Comparison of ENCODE assay signal across 25 mouse cellular contexts in the genomic region with DNA sequence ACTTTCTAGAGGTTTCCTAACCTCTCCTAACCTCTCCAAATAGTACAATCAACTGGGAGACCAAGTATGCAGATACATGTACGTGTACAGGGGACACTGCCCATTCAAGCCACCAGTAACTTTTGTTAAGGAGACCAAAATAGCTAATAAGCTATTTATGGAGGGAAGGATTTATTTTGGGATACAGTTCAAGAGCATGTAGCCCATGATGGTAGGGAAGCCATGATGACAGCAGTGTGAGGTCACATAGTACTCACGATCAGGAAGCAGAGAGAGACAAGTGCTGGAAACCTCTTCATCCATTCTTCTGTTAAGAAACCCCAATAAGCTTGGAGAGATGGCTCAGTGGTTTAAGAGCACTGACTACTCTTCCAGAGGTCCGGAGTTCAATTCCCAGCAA. TPM values are rescaled to one million over a fixed set of nuclear protein-coding genes. Genes with fewer than 3 reads are reported as not detected.
DNase-seq lines count a peak whose midpoint lies in the region; ATAC-seq and TF ChIP-seq lines count a peak whose summit lies in the region.
"Had no signal": no experiment of that assay in that cellular context is flagged by ENCODE, and none has a peak within 500 bp of the region (broad histone marks: within the 10 kb centered on the region; RNA-seq: fewer than 3 reads in every experiment).

No protein-coding gene starts in this region.

- DNase-seq in heart, adult 11 months = peak; percentile 90
- peak; percentile 37 for DNase-seq in heart, postnatal 0 days (ENCODE audit: low spot score)
- DNase-seq in heart, embryonic 10.5 days (ENCODE audit: low spot score) = no peak
- peak; percentile 9 for DNase-seq in naive thymus-derived CD4-positive, alpha-beta T cell, adult 2 months (ENCODE audit: low read depth)
- DNase-seq in lung, adult 18-20 months = no peak
- DNase-seq: adrenal gland, postnatal 14 days; cerebellum, adult 11 months; cerebellum, adult 9-10 months; cerebellum, postnatal 36 days; gastrocnemius, postnatal 25 days; heart, postnatal 14 days; kidney, postnatal 25 days; lung, postnatal 4 days; midbrain, embryonic 14.5 days; right cerebral cortex, postnatal 4 days; thymus, adult 2 months; thymus, postnatal 36 days had no signal

- no peak overlapping the region for H3K27ac ChIP-seq in heart, embryonic 11.5 days (ENCODE audit: low read depth, low read length)
- H3K27ac ChIP-seq in heart, postnatal 0 days (ENCODE audit: low read depth) = no peak overlapping the region
- no peak overlapping the region for H3K27ac ChIP-seq in heart, embryonic 10.5 days
- H3K27ac ChIP-seq: embryonic facial prominence, embryonic 13.5 days; forebrain, embryonic 12.5 days; hindbrain, embryonic 13.5 days; neural tube, embryonic 12.5 days had no signal

- H3K9me3 ChIP-seq in heart, embryonic 11.5 days (replicated peaks; ENCODE audit: control insufficient read depth, low read length) = peaks cover 8% of the 10 kb centered on the region; the same call in 1 of the 2 replicates
- peaks cover 4% of the 10 kb centered on the region; the same call in 1 of the 2 replicates for H3K9me3 ChIP-seq in heart, postnatal 0 days (replicated peaks; ENCODE audit: control insufficient read depth, low read length)
- peaks cover 6% of the 10 kb centered on the region; the same call in 1 of the 2 replicates for H3K9me3 ChIP-seq in heart, embryonic 10.5 days

- TF ChIP-seq EP300 in heart, postnatal 0 days (IDR thresholded peaks at IDR 0.05; ENCODE audit: low read depth) = no peak

- H3K27me3 ChIP-seq in heart, embryonic 11.5 days (ENCODE audit: control insufficient read depth, insufficient read depth, low read length) = no peaks in the 10 kb centered on the region
- H3K27me3 ChIP-seq in heart, postnatal 0 days (ENCODE audit: control insufficient read depth, insufficient read depth, low read length) = no peaks in the 10 kb centered on the region
- H3K27me3 ChIP-seq in heart, embryonic 10.5 days (ENCODE audit: insufficient read depth, poor library complexity, severe bottlenecking) = no peaks in the 10 kb centered on the region
- H3K27me3 ChIP-seq: embryonic facial prominence, embryonic 13.5 days; forebrain, embryonic 12.5 days; hindbrain, embryonic 13.5 days; megakaryocyte, embryonic 14.5 days; neural tube, embryonic 12.5 days had no signal

- H3K36me3 ChIP-seq in heart, embryonic 11.5 days (ENCODE audit: control insufficient read depth, insufficient read depth, low read length) = peaks cover 45% of the 10 kb centered on the region
- peaks cover 52% of the 10 kb centered on the region for H3K36me3 ChIP-seq in heart, postnatal 0 days (replicated peaks; ENCODE audit: control insufficient read depth, insufficient read depth, low read length)
- H3K36me3 ChIP-seq in heart, embryonic 10.5 days = peaks cover 64% of the 10 kb centered on the region

- H3K4me3 ChIP-seq in heart, embryonic 11.5 days (ENCODE audit: low read depth, low read length) = no peak overlapping the region
- H3K4me3 ChIP-seq in heart, postnatal 0 days (ENCODE audit: low read depth, low read length) = no peak overlapping the region
- no peak overlapping the region for H3K4me3 ChIP-seq in heart, embryonic 10.5 days
- H3K4me3 ChIP-seq: embryonic facial prominence, embryonic 13.5 days; forebrain, embryonic 12.5 days; hindbrain, embryonic 13.5 days; megakaryocyte, embryonic 14.5 days; neural tube, embryonic 12.5 days had no signal

- no peak for TF ChIP-seq CTCF in heart, postnatal 0 days (IDR thresholded peaks at IDR 0.05; ENCODE audit: low read depth)

- no peak for ATAC-seq in heart, embryonic 11.5 days (replicated peaks; ENCODE audit: insufficient number of reproducible peaks, low FRiP score, low TSS enrichment)
- ATAC-seq in heart, postnatal 0 days (ENCODE audit: insufficient read depth, low read depth) = peak; percentile 36; the same call in 1 of the 2 replicates
- 0 out of 2 replicates have a peak, but pooled peaks have one; percentile 14 for ATAC-seq in erythroid progenitor cell, adult 5-6 weeks (replicated peaks; ENCODE audit: low FRiP score, poor library complexity, severe bottlenecking)
- ATAC-seq: intestine, postnatal 0 days had no signal

- no peak overlapping the region for H3K4me2 ChIP-seq in heart, embryonic 11.5 days
- no peak overlapping the region for H3K4me2 ChIP-seq in heart, postnatal 0 days (ENCODE audit: low read depth, low read length)
- H3K4me2 ChIP-seq: embryonic facial prominence, embryonic 13.5 days; forebrain, embryonic 12.5 days; hindbrain, embryonic 13.5 days; neural tube, embryonic 12.5 days had no signal

- H3K9ac ChIP-seq in heart, embryonic 11.5 days (ENCODE audit: low read depth, low read length) = no peak overlapping the region
- no peak overlapping the region for H3K9ac ChIP-seq in heart, postnatal 0 days (replicated peaks; ENCODE audit: low read depth, low read length)
- H3K9ac ChIP-seq: embryonic facial prominence, embryonic 13.5 days; forebrain, embryonic 12.5 days; hindbrain, embryonic 13.5 days; neural tube, embryonic 12.5 days had no signal

- 79% methylated on average over 3 of the region's 3 CpGs for WGBS in heart, embryonic 11.5 days (ENCODE audit: insufficient replicate concordance)
- WGBS in heart, postnatal 0 days = 57% methylated on average over 3 of the region's 3 CpGs
- 82% methylated on average over 3 of the region's 3 CpGs for WGBS in heart, embryonic 10.5 days

- H3K4me1 ChIP-seq in heart, embryonic 11.5 days (ENCODE audit: control insufficient read depth, insufficient read depth, low read length) = no peaks in the 10 kb centered on the region
- H3K4me1 ChIP-seq in heart, postnatal 0 days (ENCODE audit: control insufficient read depth, insufficient read depth) = no peaks in the 10 kb centered on the region
- H3K4me1 ChIP-seq in heart, embryonic 10.5 days = no peaks in the 10 kb centered on the region
- H3K4me1 ChIP-seq: embryonic facial prominence, embryonic 13.5 days; forebrain, embryonic 12.5 days; hindbrain, embryonic 13.5 days; megakaryocyte, embryonic 14.5 days; neural tube, embryonic 12.5 days had no signal

RNA-seq across cellular contexts. Expression of gene Eif4g2, which starts 14.6 kb away (rescaled TPM):
- 884 and 1,030 TPM in 2 replicates for polyA plus RNA-seq in heart, embryonic 11.5 days (2014; fragmentation: Nextera tagmentation; extraction: Ambion mirVana)
- total RNA-seq in heart, postnatal 0 days (2014; rRNA removed; ENCODE audit: low replicate concordance) = 211 and 470 TPM in 2 replicates
- 393 and 422 TPM in 2 replicates for polyA plus RNA-seq in heart, postnatal 0 days (2015; fragmentation: Nextera tagmentation; extraction: Ambion mirVana)
- 914 and 925 TPM in 2 replicates for polyA plus RNA-seq in heart, embryonic 10.5 days (2016; fragmentation: Nextera tagmentation; extraction: Ambion mirVana)
- 560 and 705 TPM in 2 replicates for total RNA-seq in erythroid progenitor cell, adult 5-6 weeks (2015; ENCODE audit: low replicate concordance)
- total RNA-seq in erythroid progenitor cell, adult 5-6 weeks (2017; ENCODE audit: low replicate concordance) = 587 and 796 TPM in 2 replicates

RNA-seq across cellular contexts. Expression of gene Ctr9, which starts 39.4 kb away (rescaled TPM):
- polyA plus RNA-seq in heart, embryonic 11.5 days (2014; fragmentation: Nextera tagmentation; extraction: Ambion mirVana) = 46.1 and 53.6 TPM in 2 replicates
- total RNA-seq in heart, postnatal 0 days (2014; rRNA removed; ENCODE audit: low replicate concordance) = 11.6 and 17.0 TPM in 2 replicates
- 26.2 and 30.4 TPM in 2 replicates for polyA plus RNA-seq in heart, postnatal 0 days (2015; fragmentation: Nextera tagmentation; extraction: Ambion mirVana)
- 52.3 and 63.1 TPM in 2 replicates for polyA plus RNA-seq in heart, embryonic 10.5 days (2016; fragmentation: Nextera tagmentation; extraction: Ambion mirVana)
- total RNA-seq in erythroid progenitor cell, adult 5-6 weeks (2015; ENCODE audit: low replicate concordance) = 9.6 and 13.7 TPM in 2 replicates
- 21.9 and 28.9 TPM in 2 replicates for total RNA-seq in erythroid progenitor cell, adult 5-6 weeks (2017; ENCODE audit: low replicate concordance)

Comparison
In these comparisons a context has a peak if more than half of its experiments do, and no peak if none do; other contexts are left out.
1. DNase-seq: peak in heart, adult 11 months (single experiment), heart, postnatal 0 days (single experiment) and naive thymus-derived CD4-positive, alpha-beta T cell, adult 2 months (single experiment); none in heart, embryonic 10.5 days (single experiment) and lung, adult 18-20 months (0 of 2).